Comparison of ENCODE assay signal across 8 mouse cellular contexts in the genomic region with DNA sequence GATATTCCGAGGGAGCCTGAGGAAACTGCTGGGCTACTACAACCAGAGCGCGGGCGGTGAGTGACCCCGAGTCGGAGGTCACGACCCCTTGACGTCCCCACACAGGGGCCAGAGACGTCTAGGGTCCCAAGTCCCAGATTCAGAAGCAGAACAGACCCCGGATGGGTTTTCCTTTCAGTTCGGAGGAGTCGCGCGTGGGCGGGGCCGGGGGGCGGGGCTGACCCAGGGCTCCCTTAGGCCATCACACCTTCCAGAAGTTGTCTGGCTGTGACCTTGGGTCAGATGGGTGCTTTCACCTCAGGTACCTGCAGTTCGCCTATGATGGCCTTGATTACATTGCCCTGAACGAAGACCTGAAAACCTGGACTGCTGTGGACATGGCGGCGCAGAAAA. TPM values are rescaled to one million over a fixed set of nuclear protein-coding genes. Genes with fewer than 3 reads are reported as not detected.
A peak's percentile ranks its signal among the peaks of the same experiment; 100 is the strongest.
DNase-seq lines count a peak whose midpoint lies in the region; ATAC-seq and TF ChIP-seq lines count a peak whose summit lies in the region.

No protein-coding gene starts in this region.

- no peak for DNase-seq in gastrocnemius, adult 2 months
- no peak for DNase-seq in gastrocnemius, adult 18-20 months (ENCODE audit: low spot score)
- peak; percentile 9 for DNase-seq in thymus, postnatal 0 days (ENCODE audit: low spot score)
- no peak for DNase-seq in thymus, postnatal 25 days
- DNase-seq in liver, embryonic 13.5 days: no peak
- DNase-seq in stomach, postnatal 0 days (ENCODE audit: low spot score): no peak
- no peak for DNase-seq in left cerebral cortex, adult 18-20 months (ENCODE audit: low spot score in 2 of 2)
- no peak for DNase-seq in frontal cortex, adult 2 months (ENCODE audit: extremely low spot score in 1 of 2, low spot score in 1 of 2)

- intact Hi-C loops in gastrocnemius, adult 2 months (cut with DNase I): no loop called here

- WGBS in liver, embryonic 13.5 days (ENCODE audit: insufficient replicate concordance): 22% methylated on average over 21 of the region's 21 CpGs
- WGBS in stomach, postnatal 0 days: 24% methylated on average over 21 of the region's 21 CpGs

- peak overlapping the region; percentile 51 for H3K4me2 ChIP-seq in liver, embryonic 13.5 days
- peak overlapping the region; percentile 68 for H3K4me2 ChIP-seq in stomach, postnatal 0 days (replicated peaks; ENCODE audit: low read depth)

- no peak overlapping the region for H3K9ac ChIP-seq in liver, embryonic 13.5 days
- H3K9ac ChIP-seq in stomach, postnatal 0 days (ENCODE audit: low read length): peak overlapping the region; percentile 51

- TF ChIP-seq EP300 in stomach, postnatal 0 days (optimal IDR thresholded peaks at IDR 0.05): no peak

- H3K9me3 ChIP-seq in liver, embryonic 13.5 days (replicated peaks): peaks cover 7% of the 10 kb centered on the region; the same call in 1 of the 2 replicates
- H3K9me3 ChIP-seq in stomach, postnatal 0 days (ENCODE audit: control insufficient read depth, low read length): no peaks in the 10 kb centered on the region

- no peak for TF ChIP-seq CTCF in gastrocnemius, adult 2 months (IDR thresholded peaks at IDR 0.05)
- no peak for TF ChIP-seq CTCF in stomach, postnatal 0 days (IDR thresholded peaks at IDR 0.05; ENCODE audit: low read depth)

- H3K27ac ChIP-seq in gastrocnemius, adult 2 months: no peak overlapping the region
- no peak overlapping the region for H3K27ac ChIP-seq in liver, embryonic 13.5 days
- H3K27ac ChIP-seq in stomach, postnatal 0 days (replicated peaks): no peak overlapping the region

- peak overlapping the region; percentile 67 for H3K4me3 ChIP-seq in gastrocnemius, adult 2 months
- H3K4me3 ChIP-seq in liver, embryonic 13.5 days (replicated peaks): peak overlapping the region; percentile 40
- peak overlapping the region; percentile 40 for H3K4me3 ChIP-seq in stomach, postnatal 0 days (ENCODE audit: low read depth, low read length)

- H3K4me1 ChIP-seq in liver, embryonic 13.5 days (replicated peaks): no peaks in the 10 kb centered on the region
- no peaks in the 10 kb centered on the region for H3K4me1 ChIP-seq in stomach, postnatal 0 days (replicated peaks; ENCODE audit: control insufficient read depth, insufficient read depth)

- no peak for ATAC-seq in liver, embryonic 13.5 days (ENCODE audit: low read depth)
- ATAC-seq in stomach, postnatal 0 days (ENCODE audit: low FRiP score, low TSS enrichment): no peak; the same call in 1 of the 2 replicates

- peaks cover 30% of the 10 kb centered on the region for H3K27me3 ChIP-seq in liver, embryonic 13.5 days
- no peaks in the 10 kb centered on the region; the same call in 1 of the 2 replicates for H3K27me3 ChIP-seq in stomach, postnatal 0 days (ENCODE audit: control insufficient read depth, insufficient read depth, low read length)

- no peaks in the 10 kb centered on the region for H3K36me3 ChIP-seq in liver, embryonic 13.5 days
- H3K36me3 ChIP-seq in stomach, postnatal 0 days (ENCODE audit: control insufficient read depth, insufficient read depth, low read length): no peaks in the 10 kb centered on the region

RNA-seq across cellular contexts. Expression of a gene that starts 17.4 kb away (rescaled TPM):
- under 1 TPM; 0.17 to 0.20 TPM for total RNA-seq in gastrocnemius, adult 2 months (2021)
- total RNA-seq in gastrocnemius, adult 18-20 months (2021): under 1 TPM; 0.18 to 0.71 TPM
- 68.4 and 69.8 TPM in 2 replicates for polyA plus RNA-seq in thymus, postnatal 0 days (2015; fragmentation: Nextera tagmentation; extraction: Ambion mirVana)
- 0.68 and 0.90 TPM in 2 replicates for polyA plus RNA-seq in liver, embryonic 13.5 days (2015; fragmentation: Nextera tagmentation; extraction: Ambion mirVana)
- 1.2 and 1.6 TPM in 2 replicates for polyA plus RNA-seq in stomach, postnatal 0 days (2015; fragmentation: Nextera tagmentation; extraction: Ambion mirVana)
- total RNA-seq in left cerebral cortex, adult 18-20 months (2021): under 1 TPM; 0.44 to 0.82 TPM
- polyA plus RNA-seq in frontal cortex, adult 2 months (2012; rRNA removed): 0.14 and 0.46 TPM in 2 replicates

RNA-seq across cellular contexts. Expression of a gene that starts 20.0 kb away (rescaled TPM):
- 1 to 10 TPM; 3.1 to 3.5 TPM for total RNA-seq in gastrocnemius, adult 2 months (2021)
- 1 to 10 TPM; 3.5 to 6.6 TPM for total RNA-seq in gastrocnemius, adult 18-20 months (2021)
- 15.1 and 18.4 TPM in 2 replicates for polyA plus RNA-seq in thymus, postnatal 0 days (2015; fragmentation: Nextera tagmentation; extraction: Ambion mirVana)
- polyA plus RNA-seq in liver, embryonic 13.5 days (2015; fragmentation: Nextera tagmentation; extraction: Ambion mirVana): 1.7 and 2.0 TPM in 2 replicates
- polyA plus RNA-seq in stomach, postnatal 0 days (2015; fragmentation: Nextera tagmentation; extraction: Ambion mirVana): 2.7 and 3.3 TPM in 2 replicates
- 1 to 10 TPM; 2.9 to 4.1 TPM for total RNA-seq in left cerebral cortex, adult 18-20 months (2021)
- polyA plus RNA-seq in frontal cortex, adult 2 months (2012; rRNA removed): 9.1 and 9.7 TPM in 2 replicates

RNA-seq across cellular contexts. Expression of a gene that starts 39.3 kb away (rescaled TPM):
- total RNA-seq in gastrocnemius, adult 2 months (2021): under 1 TPM; 0.25 to 0.36 TPM
- under 1 TPM; 0.19 to 0.27 TPM for total RNA-seq in gastrocnemius, adult 18-20 months (2021)
- polyA plus RNA-seq in thymus, postnatal 0 days (2015; fragmentation: Nextera tagmentation; extraction: Ambion mirVana): 1.4 and 1.9 TPM in 2 replicates
- polyA plus RNA-seq in liver, embryonic 13.5 days (2015; fragmentation: Nextera tagmentation; extraction: Ambion mirVana): 1.0 and 1.4 TPM in 2 replicates
- not detected in 2 replicates for polyA plus RNA-seq in stomach, postnatal 0 days (2015; fragmentation: Nextera tagmentation; extraction: Ambion mirVana)
- 1 to 10 TPM in 1 of 2 experiments, under 1 TPM in 1; 0.79 to 1.2 TPM for total RNA-seq in left cerebral cortex, adult 18-20 months (2021)
- 0.44 and 1.1 TPM in 2 replicates for polyA plus RNA-seq in frontal cortex, adult 2 months (2012; rRNA removed)

Comparison
In these comparisons a context has a peak if more than half of its experiments do, and no peak if none do; other contexts are left out.
1. RNA of a gene that starts 17.4 kb away (polyA plus RNA-seq): 68.4 to 69.8 TPM in thymus, postnatal 0 days; 1.2 to 1.6 TPM in stomach, postnatal 0 days, 0.68 to 0.90 TPM in liver, embryonic 13.5 days and 0.14 to 0.46 TPM in frontal cortex, adult 2 months; every median in the first group is over 10 times any median in the second.
2. Peak in every context shown above with its lines, with median percentiles within 50 percentile points of each other: H3K4me3 ChIP-seq.